Mouse (Mus musculus) kidney, postnatal 10 days (tissue): Measurements from ENCODE around the gene Fbxw2.
"Not testable (repeated sequence)": the region's sequence is repeated elsewhere in the genome, so short reads cannot be mapped to it uniquely, and the experiment has no call there.

Experiments used
- DNase-seq: peaks from one replicate; pipeline ENCODE4 v3.0.0; 2021; ENCODE audit warnings: mixed read lengths

Gene Fbxw2

GRCm38 (mm10) chr2:34771368-34772226, 54.5 kb downstream of the Fbxw2 start, which contains the start of gene Hspa5:
Gene Hspa5, plus strand, starts transcription at chr2:34771970.
- DNase-seq: peak; percentile 99

GRCm38 (mm10) chr2:34770951-34771350, 55.2 kb downstream of the Fbxw2 start:
- no peak for DNase-seq

- DNase-seq: no peak
Measured at GRCm38 (mm10) chr2:34770049-34770448, 56.1 kb downstream of the Fbxw2 start.

GRCm38 (mm10) chr2:34764801-34765200, 61.3 kb downstream of the Fbxw2 start:
- DNase-seq: no peak

GRCm38 (mm10) chr2:34762872-34763271, 63.2 kb downstream of the Fbxw2 start:
- DNase-seq: no peak

GRCm38 (mm10) chr2:34762174-34762573, 63.9 kb downstream of the Fbxw2 start:
- DNase-seq: no peak

GRCm38 (mm10) chr2:34761272-34761671, 64.8 kb downstream of the Fbxw2 start:
- not testable (repeated sequence) for DNase-seq

- DNase-seq: no peak
Measured at GRCm38 (mm10) chr2:34757341-34757740, 68.8 kb downstream of the Fbxw2 start.

GRCm38 (mm10) chr2:34754551-34755358, 71.4 kb downstream of the Fbxw2 start, which contains the start of gene Gapvd1:
Gene Gapvd1, minus strand, starts transcription at chr2:34755232.
- peak; percentile 40 for DNase-seq
